Comparison of ENCODE assay signal across 31 mouse cellular contexts in genomic region chr1:175529858-175530257, GRCm38 (mm10). TPM values are rescaled to one million over a fixed set of nuclear protein-coding genes. Genes with fewer than 3 reads are reported as not detected.
DNase-seq lines count a peak whose midpoint lies in the region; ATAC-seq lines count a peak whose summit lies in the region.
"Had no signal": no experiment of that assay in that cellular context is flagged by ENCODE, and none has a peak within 500 bp of the region (broad histone marks: within the 10 kb centered on the region; RNA-seq: fewer than 3 reads in every experiment).

No protein-coding gene starts in this region.

- no peak overlapping the region for H3K4me3 ChIP-seq in kidney, embryonic 16.5 days (ENCODE audit: low read length)
- H3K4me3 ChIP-seq in liver, embryonic 16.5 days (ENCODE audit: low read depth, low read length), result no peak overlapping the region
- H3K4me3 ChIP-seq: embryonic facial prominence, embryonic 12.5 days; heart, embryonic 15.5 days; layer of hippocampus, adult 2 months; left cerebral cortex, adult 2 months; limb, embryonic 12.5 days; lung, embryonic 15.5 days; midbrain, embryonic 12.5 days; myocyte; neural tube, embryonic 12.5 days had no signal

- WGBS in kidney, embryonic 16.5 days, result 5% methylated on average over 1 of the region's 1 CpGs
- 31% methylated on average over 1 of the region's 1 CpGs for WGBS in liver, embryonic 16.5 days (ENCODE audit: insufficient replicate concordance)

- 0 out of 2 replicates have a peak, but pooled peaks cover 3% of the 10 kb centered on the region for H3K4me1 ChIP-seq in kidney, embryonic 16.5 days (ENCODE audit: insufficient read depth, low read length)
- no peaks in the 10 kb centered on the region for H3K4me1 ChIP-seq in liver, embryonic 16.5 days (ENCODE audit: control insufficient read depth, low read depth, low read length)
- H3K4me1 ChIP-seq: embryonic facial prominence, embryonic 12.5 days; heart, embryonic 15.5 days; limb, embryonic 12.5 days; lung, embryonic 15.5 days; midbrain, embryonic 12.5 days; neural tube, embryonic 12.5 days had no signal

- H3K36me3 ChIP-seq in kidney, embryonic 16.5 days (ENCODE audit: insufficient read depth, low read length), result no peaks in the 10 kb centered on the region
- no peaks in the 10 kb centered on the region for H3K36me3 ChIP-seq in liver, embryonic 16.5 days (ENCODE audit: control insufficient read depth, insufficient read depth)
- H3K36me3 ChIP-seq: embryonic facial prominence, embryonic 12.5 days; heart, embryonic 15.5 days; limb, embryonic 12.5 days; lung, embryonic 15.5 days; midbrain, embryonic 12.5 days; neural tube, embryonic 12.5 days had no signal

- ATAC-seq in kidney, embryonic 16.5 days (ENCODE audit: low FRiP score, low TSS enrichment), result peak; percentile 82
- ATAC-seq in liver, embryonic 16.5 days (ENCODE audit: low read depth), result peak; percentile 24; the same call in 1 of the 2 replicates
- ATAC-seq: forebrain, embryonic 14.5 days; hindbrain, embryonic 16.5 days had no signal

- no peak overlapping the region for H3K9ac ChIP-seq in kidney, embryonic 16.5 days (replicated peaks; ENCODE audit: low read length)
- H3K9ac ChIP-seq in liver, embryonic 16.5 days (ENCODE audit: low read depth, low read length), result no peak overlapping the region
- H3K9ac ChIP-seq: embryonic facial prominence, embryonic 12.5 days; heart, embryonic 15.5 days; limb, embryonic 12.5 days; liver, embryonic 14.5 days; lung, embryonic 15.5 days; midbrain, embryonic 12.5 days; neural tube, embryonic 12.5 days had no signal

- H3K27me3 ChIP-seq in kidney, embryonic 16.5 days (ENCODE audit: insufficient read depth, low read length), result no peaks in the 10 kb centered on the region
- H3K27me3 ChIP-seq in liver, embryonic 16.5 days (ENCODE audit: control insufficient read depth, insufficient read depth, low read depth, low read length), result no peaks in the 10 kb centered on the region
- H3K27me3 ChIP-seq: CH12.LX; embryonic facial prominence, embryonic 12.5 days; heart, embryonic 15.5 days; limb, embryonic 12.5 days; lung, embryonic 15.5 days; midbrain, embryonic 12.5 days; neural tube, embryonic 12.5 days had no signal

- H3K27ac ChIP-seq in kidney, embryonic 16.5 days (ENCODE audit: low read length), result no peak overlapping the region
- no peak overlapping the region for H3K27ac ChIP-seq in liver, embryonic 16.5 days (ENCODE audit: low read length)
- H3K27ac ChIP-seq: embryonic facial prominence, embryonic 12.5 days; heart, embryonic 15.5 days; layer of hippocampus, adult 2 months; left cerebral cortex, adult 2 months; limb, embryonic 12.5 days; liver, embryonic 14.5 days; lung, embryonic 15.5 days; midbrain, embryonic 12.5 days; neural tube, embryonic 12.5 days had no signal

- DNase-seq in adrenal gland, adult (ENCODE audit: inconsistent age in 2 of 2, low spot score in 1 of 2), result peak; percentile 36 to 73
- DNase-seq in adrenal gland, adult 18-20 months (ENCODE audit: low spot score in 2 of 2), result no peak
- no peak for DNase-seq in kidney, adult 18-20 months
- peak; percentile 37 for DNase-seq in adrenal gland, postnatal 14 days
- DNase-seq in testis, postnatal 10 days (ENCODE audit: low spot score), result no peak
- DNase-seq in spleen, postnatal 4 days (ENCODE audit: low spot score in 2 of 2), result no peak
- DNase-seq: cerebellum, adult 2 months; cerebellum, postnatal 25 days; embryo, embryonic 11 days; gastrocnemius, postnatal 14 days; kidney, adult 8-10 months; kidney, postnatal 25 days; right cerebral cortex, postnatal 25 days; thymus, postnatal 14 days had no signal

- peaks cover 4% of the 10 kb centered on the region; the same call in 1 of the 2 replicates for H3K9me3 ChIP-seq in kidney, embryonic 16.5 days (ENCODE audit: low read length)
- H3K9me3 ChIP-seq in liver, embryonic 16.5 days (replicated peaks; ENCODE audit: control insufficient read depth, low read length), result no peaks in the 10 kb centered on the region
- H3K9me3 ChIP-seq: embryonic facial prominence, embryonic 12.5 days; heart, embryonic 15.5 days; limb, embryonic 12.5 days; lung, embryonic 15.5 days; midbrain, embryonic 12.5 days; neural tube, embryonic 12.5 days had no signal

- H3K4me2 ChIP-seq in kidney, embryonic 16.5 days (replicated peaks; ENCODE audit: low read depth, low read length), result no peak overlapping the region
- no peak overlapping the region for H3K4me2 ChIP-seq in liver, embryonic 16.5 days (ENCODE audit: low read depth, low read length)
- H3K4me2 ChIP-seq: embryonic facial prominence, embryonic 12.5 days; heart, embryonic 15.5 days; limb, embryonic 12.5 days; lung, embryonic 15.5 days; midbrain, embryonic 12.5 days; neural tube, embryonic 12.5 days had no signal

RNA-seq across cellular contexts. Expression of gene Rgs7, which starts 37.6 kb away (rescaled TPM):
- total RNA-seq in adrenal gland, adult 18-20 months (2021), result 10 to 100 TPM; 13.3 to 21.2 TPM
- 0.59 and 0.76 TPM in 2 replicates for polyA plus RNA-seq in kidney, embryonic 16.5 days (2015; fragmentation: Nextera tagmentation; extraction: Ambion mirVana)
- total RNA-seq in adrenal gland, postnatal 14 days (2021), result 21.0 and 23.2 TPM in 2 replicates
- not detected in 2 replicates for polyA plus RNA-seq in liver, embryonic 16.5 days (2015; fragmentation: Nextera tagmentation; extraction: Ambion mirVana)
- total RNA-seq: granulocyte monocyte progenitor cell, adult 5-6 weeks; megakaryocyte, adult 5-6 weeks had no signal
- polyA plus RNA-seq: liver, embryonic 14.5 days had no signal

Comparison
In these comparisons a context has a peak if more than half of its experiments do, and no peak if none do; other contexts are left out.
1. DNase-seq: peak in adrenal gland, adult (2 of 2) and adrenal gland, postnatal 14 days (single experiment); none in adrenal gland, adult 18-20 months (0 of 2), kidney, adult 18-20 months (single experiment), testis, postnatal 10 days (single experiment) and spleen, postnatal 4 days (0 of 2).